Mouse (Mus musculus) retina, adult 2 months (tissue): ENCODE measurements at regions not wholly inside any gene's neighbourhood (a gene's known extent, or its start where the extent isn't known, plus 50 kb on each side); places are given as distances from the start of the nearest gene placed in this dataset.
A peak's percentile ranks its signal among the peaks of the same experiment; 100 is the strongest.

ENCODE experiments used
- DNase-seq: peaks from one replicate; pipeline ENCODE4 v3.0.0-alpha.2; 2012; ENCODE audit warnings: low read depth, low spot score

GRCm38 (mm10) chr4:12272378-12272777, 100.6 kb upstream of the Fam92a start:
- no peak for DNase-seq

GRCm38 (mm10) chr4:12263746-12264145, 91.9 kb upstream of the Fam92a start:
- no peak for DNase-seq

GRCm38 (mm10) chr4:12263197-12263596, 91.4 kb upstream of the Fam92a start:
- no peak for DNase-seq

- no peak for DNase-seq
Measured at GRCm38 (mm10) chr4:12247994-12248393, 76.2 kb upstream of the Fam92a start.

- no peak for DNase-seq
Measured at GRCm38 (mm10) chr4:12246595-12246994, 74.8 kb upstream of the Fam92a start.

GRCm38 (mm10) chr4:12240941-12241571, 69.2 kb upstream of the Fam92a start:
- peak; percentile 29 for DNase-seq

- DNase-seq: no peak
Measured at GRCm38 (mm10) chr4:12230731-12231130, 58.9 kb upstream of the Fam92a start.
